Mouse (Mus musculus): ENCODE measurements around the gene Spata2l.
"Not testable (repeated sequence)": the region's sequence is repeated elsewhere in the genome, so short reads cannot be mapped to it uniquely, and the experiment has no call there.

Gene Spata2l

DNA sequence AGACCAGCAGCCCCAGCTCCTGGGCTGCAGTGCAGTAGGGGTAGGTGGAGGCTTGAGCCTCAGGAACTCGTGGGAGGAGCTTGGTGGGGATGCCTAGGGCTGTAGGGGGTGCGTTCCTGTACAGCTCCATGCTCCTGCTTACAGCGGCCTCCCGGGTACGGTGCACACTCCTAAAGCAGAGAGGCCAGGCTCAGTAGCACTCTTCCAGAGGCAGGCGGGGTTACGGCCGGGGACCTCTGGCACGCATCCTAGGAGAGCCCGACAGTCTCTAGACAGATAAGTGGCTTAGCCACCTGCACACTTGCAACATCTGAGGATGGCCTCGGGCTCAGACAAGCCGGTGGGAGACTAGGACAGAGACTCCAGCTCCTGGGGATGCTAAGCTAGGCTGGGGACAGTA, 9.5 kb upstream of the Spata2l start:
- no peak for DNase-seq (ENCODE audit: low spot score)

DNA sequence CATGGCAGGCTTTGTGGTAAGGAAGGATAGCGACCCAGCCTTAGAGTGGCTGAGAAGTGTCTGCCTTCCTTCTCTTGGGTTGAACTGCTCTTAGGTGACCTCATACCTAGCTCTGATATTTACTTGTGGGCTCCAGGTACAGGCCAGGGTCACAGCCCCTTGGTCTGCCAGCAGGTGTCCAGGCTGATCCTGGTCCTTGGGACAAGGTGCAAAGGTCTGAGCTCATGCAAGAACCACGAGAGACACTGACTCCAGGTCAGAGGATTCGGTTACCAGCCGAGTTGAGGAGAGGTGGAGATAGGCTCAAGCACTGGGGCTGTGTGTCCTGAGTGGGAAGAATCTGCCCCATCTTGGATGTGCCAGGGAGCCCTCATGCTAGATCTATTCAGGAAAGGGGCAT, 8.3 kb upstream of the Spata2l start:
- DNase-seq (ENCODE audit: low spot score): no peak

DNA sequence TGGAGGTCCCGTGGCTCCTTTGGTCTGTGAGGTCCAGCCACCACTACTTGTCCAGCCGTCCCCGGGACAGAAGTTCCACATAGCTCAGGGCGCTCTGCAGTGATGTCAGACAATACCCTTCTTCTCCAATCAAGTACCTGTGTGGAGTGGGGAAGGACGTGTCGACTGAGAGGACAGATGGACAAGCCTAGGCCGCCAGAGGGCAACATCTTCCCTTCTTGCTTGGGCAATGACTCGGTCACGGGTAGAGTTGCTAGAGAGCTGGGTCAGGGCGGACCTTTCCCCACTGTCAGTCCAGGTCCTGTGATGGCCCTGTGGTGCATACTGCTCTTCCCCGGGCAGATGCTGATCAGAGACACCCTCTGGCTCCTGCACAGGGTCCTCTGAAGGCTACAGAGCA, 7.0 kb upstream of the Spata2l start:
- DNase-seq (ENCODE audit: low spot score): no peak

DNA sequence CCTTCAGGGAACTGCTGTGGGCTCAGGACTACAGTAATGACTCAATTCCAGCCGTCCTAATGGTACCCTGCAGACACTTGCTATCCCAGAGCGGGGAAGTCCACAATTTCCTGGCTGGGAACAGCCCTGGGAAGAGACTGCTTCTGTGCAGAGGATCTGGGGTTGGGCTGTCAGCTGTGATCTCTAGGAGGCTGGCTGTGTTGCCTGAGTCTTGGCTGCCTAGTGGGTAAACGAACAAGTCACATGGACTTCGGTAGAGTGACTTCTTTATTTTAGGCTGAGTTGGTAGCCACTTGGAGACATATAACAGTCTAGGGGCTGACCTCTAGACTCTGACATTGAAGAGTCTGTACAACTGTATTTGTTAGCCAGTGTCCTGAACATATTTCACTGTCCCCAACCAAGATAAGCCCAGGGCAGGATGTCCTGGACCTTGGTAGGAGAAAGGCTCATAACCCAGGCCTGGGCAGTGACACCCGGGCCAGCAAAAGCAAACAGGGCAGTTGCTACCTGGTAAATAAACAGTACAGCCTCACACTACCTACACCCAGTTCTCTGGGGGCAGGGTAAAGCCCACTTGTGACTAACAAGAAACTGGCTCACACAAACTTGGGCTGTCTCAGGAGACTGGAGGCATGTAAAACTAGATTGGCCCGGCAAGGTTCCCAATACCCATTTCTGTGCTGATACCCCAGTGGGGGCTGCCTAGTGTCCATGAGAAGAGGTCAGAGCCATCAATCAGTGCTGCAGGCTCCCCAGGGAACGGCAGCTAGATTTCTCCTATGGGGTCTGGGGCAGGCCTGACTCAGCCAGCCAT, 6.3 kb upstream of the Spata2l start:
- no peak for DNase-seq (ENCODE audit: low spot score)

DNA sequence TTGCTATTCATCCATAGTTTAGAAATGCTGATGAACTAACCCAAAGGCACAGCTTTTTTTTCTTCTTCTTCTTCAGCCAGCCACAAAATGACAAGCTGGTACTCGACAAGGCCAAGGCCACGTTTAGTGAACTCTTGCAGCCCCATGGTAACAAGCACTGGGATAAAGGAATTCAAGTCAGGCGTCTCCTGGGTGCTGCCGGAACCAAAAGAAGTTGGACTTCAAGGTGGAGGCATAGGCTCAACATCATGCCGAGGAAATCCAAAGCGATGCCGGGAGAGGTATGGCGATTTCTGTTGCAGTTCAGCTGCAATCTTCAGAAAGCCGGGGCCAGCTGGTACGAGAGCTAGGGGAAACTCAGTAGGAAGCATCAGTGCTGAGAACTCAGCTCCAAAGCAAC, 3.4 kb upstream of the Spata2l start:
- no peak for DNase-seq (ENCODE audit: low spot score)

DNA sequence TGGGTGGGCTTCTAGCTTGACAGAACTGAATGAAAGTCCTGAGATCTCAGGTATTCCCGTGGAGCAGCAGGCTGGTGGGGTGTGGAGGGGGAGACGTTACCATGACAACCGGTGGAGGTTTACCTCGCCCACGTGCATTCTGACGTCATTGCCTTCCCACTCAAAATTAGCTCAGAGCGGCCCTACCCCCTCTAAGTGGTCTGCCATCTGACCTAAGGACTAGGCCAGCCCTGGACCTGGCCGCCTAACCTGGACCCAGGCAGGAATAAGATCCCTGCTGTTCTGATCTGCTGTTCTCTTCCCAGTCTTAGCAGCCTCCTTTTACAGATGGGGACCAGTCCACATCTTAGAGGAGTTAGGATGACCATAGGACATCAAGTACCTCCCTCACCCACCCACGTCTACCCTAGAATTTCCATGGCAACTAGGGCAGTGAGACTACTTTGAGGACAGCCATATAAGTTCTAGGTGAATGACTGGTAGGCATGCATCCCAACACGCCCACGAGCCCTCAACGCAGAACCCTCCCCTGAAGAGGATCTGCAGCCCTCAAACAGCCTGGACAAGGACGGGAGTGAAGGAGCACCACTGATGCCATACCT, 1.0 kb downstream of the Spata2l start:
- DNase-seq (ENCODE audit: low spot score): no peak

DNA sequence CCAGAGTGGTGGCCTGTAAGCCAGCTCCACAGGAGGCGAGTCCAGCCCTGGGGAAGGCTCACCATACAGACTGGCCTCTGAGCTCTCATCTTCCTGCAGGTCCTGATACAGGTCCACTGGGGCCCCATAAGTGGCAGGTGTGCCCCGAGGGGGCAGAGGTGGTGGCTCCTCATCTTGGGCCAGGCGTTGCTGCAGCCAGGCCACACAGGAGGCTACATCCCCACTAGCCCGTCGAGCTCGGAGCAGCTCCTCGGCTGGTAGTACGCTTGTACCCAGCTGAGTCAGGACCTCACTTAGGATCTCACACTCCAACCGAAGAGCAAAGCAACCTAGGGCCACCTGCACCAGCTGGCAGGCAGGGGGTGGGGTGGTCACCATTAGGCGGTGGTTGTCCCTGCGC, 2.3 kb downstream of the Spata2l start:
- no peak for DNase-seq (ENCODE audit: low spot score)

DNA sequence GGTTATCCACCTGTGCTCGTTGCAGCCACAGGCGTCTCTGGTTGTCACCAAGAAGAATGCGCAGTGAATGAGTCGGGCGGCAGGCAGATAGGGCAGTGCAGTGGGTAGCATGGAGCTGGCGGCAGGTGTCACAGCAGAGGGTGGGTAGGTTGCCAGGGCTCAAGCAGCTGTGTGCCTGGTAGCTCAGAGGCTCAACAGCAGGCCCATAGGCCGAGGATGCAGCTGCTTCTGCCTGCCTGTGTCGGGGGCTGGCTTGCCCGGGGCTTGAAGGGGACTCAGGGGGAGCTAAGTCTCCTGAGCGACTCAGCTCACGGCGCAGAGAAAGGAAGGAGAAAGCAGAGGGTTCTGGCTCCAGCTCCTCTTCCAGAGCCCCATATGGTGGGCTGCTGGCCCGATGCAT, 2.7 kb downstream of the Spata2l start:
- no peak for DNase-seq (ENCODE audit: low spot score)

DNA sequence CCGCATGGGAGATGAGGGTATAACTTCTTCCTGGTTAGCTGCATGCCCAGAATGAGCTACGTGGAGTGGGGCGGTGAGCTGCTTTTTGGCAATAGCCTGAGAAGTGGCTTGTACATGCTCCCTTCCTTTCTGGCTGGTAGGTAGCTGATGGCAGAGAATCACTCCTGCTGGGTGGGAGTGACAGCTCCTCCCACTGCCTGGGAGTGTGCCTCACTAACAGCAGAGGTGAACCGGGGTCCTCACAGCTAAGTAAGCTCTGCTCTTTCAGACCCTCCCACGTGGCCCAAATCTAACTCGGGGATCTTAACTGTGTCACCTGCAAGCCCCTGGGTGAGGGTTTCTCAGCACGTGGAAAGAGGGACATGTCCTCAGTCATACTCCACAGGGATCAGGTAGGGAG, 3.5 kb downstream of the Spata2l start:
- no peak for DNase-seq (ENCODE audit: low spot score)

DNA sequence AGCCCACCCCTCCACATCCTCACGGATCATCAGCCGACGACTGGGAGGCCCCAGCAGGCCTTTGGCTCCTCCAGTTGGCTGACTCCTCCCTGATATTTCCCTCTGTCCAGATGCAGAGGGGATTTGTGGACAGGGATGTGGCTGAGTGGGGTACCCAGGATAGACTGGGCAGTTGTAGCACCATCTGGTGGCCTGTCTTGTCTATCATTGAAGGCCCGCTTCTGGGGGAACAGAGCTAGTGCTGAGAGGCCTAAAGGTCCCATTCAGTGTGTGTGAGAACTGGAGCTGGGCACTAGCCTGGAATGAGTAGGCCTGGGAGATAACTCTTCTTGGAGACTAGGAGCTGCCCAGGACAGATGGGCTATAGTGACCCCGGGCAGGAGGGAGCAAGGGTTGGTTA, 4.3 kb downstream of the Spata2l start:
- no peak for DNase-seq (ENCODE audit: low spot score)

DNA sequence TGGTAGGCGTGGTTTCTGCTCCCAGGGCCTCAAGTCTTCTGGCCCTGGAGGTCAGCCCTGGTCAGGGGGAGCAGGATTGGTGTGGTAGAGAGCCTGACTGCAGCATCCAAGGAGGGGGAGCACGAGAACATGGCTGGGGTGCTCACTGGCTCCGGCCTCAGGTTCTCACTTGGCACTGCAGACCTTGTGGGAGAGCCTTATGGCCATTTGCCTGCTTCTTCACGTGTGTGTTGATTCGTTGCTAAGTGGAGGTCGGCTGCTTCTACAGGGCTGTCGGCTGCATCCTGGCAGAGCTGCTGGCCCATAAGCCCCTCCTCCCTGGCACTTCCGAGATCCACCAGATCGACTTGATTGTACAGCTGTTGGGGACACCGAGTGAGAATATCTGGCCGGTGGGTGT, 5.7 kb downstream of the Spata2l start:
- DNase-seq (ENCODE audit: low spot score): not testable (repeated sequence)

DNA sequence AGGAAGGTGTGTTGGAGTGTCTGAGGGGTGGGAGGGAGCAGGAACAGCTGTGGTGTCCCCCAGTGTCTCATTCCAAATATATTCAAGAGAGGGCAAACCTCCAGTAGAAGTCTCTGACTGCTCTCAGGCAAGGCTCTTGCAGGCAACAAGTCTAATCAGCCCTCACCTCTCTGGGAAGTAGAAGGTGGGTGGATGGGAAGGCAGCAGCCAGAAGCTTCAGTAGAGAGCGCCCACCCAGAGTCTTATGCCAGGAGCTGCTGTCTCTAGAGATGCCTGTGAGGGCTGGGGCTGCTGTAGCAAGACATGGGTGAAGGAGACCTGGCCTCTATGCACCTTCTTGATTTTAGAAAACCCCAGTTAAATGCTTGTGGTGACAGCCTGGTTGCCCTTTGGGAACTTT, 7.6 kb downstream of the Spata2l start:
- no peak for DNase-seq (ENCODE audit: low spot score)

DNA sequence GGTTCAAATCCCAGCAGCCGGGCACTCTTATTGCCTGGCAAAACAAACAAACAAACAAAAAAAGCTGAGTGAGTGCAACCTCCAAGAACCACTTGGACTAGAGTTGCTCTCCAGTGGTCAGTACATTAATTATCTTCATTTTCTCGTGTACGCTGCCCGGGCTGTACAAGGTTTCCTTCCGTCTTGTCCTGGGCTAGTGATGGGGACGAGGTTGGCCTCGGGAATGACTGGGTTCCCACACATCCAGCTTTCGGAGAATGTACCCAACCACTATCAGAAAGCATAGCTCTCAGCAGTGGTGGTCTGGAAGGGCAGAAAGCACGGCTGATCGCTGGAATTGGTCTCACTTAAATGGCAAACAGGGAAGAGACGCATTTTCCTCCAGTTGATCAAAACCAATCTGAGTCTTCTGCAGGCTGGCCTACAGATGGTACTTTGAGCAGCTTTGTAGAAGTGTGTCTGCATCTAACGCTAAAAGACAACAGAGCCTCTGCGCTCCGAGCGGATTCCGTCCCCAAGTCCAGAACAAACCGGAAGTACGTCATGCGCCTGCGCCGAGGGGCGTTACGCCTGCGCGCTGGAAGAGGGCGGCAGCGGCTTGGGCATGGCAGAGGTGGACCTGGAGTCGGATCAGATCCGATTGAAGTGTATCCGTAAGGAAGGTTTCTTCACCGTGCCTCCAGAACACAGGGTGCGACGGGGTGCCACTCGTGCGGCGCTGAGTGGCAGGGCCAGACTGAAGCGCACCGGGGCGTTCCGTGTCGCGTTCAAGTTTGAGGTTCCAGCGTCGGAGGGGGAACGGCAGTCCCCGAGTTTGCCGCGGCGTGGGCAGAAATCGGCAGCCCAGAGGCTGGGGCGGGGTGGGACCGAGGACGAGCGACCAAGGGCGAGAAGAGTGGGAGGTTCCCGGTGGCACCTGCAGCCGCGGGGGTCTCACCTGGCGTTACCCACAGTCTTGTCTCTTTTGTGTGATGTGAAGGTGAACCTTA, 11.5 kb downstream of the Spata2l start, which contains the start of gene Cdk10:
Gene Cdk10 (plus strand): TSS at position 565 of the 989 bp plus-strand sequence.
- DNase-seq (ENCODE audit: low spot score): peak; percentile 96

DNA sequence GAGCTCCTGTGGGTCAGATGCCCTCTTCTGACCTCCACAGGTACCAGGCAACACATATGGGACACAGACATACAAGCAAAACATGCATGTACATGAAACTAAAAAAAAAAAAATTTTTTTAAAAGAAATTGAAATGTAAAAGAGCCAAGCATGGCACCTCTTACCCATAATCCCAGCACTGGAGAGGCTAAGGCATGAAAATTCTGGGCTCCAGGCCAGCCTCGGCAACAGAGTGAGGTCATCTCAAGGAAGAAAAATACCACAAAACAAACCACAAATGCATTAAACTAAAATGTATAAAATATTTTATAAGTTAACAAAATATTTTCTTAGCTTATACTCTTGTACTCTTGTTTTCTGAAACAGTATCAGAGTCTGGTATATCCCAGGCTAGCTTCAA, 15.1 kb downstream of the Spata2l start:
- no peak for DNase-seq (ENCODE audit: low spot score)

DNA sequence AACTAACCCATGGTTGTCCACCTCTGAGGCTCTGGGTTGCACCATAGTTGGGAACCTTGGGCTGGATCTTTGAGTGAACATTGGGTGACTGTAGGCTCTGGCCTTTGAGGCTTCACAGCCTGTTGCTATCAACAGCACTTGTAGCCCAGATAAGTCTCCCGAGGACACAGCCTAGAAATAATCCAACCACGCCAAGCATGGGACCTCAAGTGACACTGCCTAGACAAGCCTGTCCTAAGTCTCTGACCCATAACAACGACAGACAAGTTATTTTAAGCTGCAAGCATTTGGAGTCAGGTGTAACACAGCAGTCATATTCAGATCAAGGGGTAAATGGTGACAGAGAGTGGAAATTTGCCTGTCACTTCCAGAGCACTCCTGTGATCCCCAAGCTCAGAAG, 20.6 kb downstream of the Spata2l start:
- no peak for DNase-seq (ENCODE audit: low spot score)

DNA sequence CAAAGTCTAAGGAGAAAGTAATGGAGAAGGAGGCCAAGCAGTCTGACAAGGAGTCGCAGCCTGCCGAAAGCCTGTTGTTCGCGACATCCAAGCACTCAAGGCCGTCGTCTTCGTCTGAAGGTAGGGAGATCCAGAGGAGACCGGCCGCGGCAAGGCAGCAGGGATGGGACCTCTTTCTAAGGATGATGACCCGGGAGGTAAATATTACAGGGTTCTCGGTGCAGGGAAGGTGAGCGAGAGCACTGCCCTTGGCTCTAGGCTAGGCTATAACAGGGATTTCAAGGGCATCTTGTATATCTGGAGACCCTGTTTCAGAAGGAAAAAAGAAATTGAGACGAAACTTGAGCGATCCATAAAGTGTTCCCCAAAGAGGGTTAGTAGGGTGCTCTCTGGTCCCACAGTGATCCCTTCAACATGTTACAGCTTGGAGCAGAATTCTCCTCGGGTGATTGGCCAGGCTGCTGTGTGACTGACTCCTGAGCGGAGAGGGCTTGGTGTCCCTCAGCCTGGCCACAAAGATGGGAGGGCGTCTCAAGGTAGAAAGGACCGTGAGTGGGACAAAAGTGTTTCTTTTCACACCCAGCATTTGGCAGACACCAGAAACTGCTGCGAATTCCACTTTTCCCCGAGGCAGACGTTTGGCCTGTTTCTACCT, 22.8 kb downstream of the Spata2l start:
- no peak for DNase-seq (ENCODE audit: low spot score)

DNA sequence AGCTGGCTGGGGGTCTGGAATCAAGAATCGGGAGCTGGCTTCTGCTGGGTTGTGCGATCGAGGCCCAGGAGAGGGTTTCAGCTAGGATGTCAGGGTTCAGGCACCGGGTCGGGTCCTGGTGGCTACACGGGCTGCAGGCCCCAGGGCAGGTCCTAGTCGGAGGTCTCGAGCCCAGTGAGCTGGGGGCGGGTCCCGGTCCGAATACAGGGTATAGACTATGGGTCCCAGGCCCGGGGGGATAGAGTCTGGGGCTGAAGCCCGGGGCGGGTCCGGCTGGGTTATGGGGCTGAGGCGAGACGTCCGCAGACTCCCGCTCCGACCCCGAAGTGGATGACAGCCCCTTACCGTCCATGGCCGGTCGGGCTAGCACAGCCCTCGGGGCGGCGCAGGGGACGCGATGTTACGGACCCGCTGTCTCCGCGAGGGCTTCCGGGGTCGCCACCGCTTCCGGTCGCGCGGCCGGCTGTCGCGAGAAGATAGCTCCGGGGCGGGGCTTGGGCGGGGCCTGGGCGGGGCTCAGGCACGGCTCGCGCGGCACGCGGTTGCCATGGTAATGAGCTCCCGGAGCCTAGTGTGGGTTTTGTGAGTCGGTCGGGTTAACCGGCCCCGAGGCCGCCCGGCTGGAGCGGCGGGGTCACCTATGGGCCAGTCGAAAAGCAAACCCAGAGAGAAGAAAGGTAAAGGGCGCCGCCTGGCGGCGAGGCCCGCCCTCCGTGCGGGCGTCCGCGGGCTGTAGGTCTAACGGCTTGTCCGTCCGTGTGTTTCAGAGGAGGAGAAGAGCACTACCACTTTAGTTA, 23.5 kb downstream of the Spata2l start, which contains the start of the genes Chmp1a and Spata33:
Gene Chmp1a (minus strand): TSS at position 443 of the 797 bp plus-strand sequence.
Gene Spata33 (plus strand): TSS at position 512 of the 797 bp plus-strand sequence.
- DNase-seq (ENCODE audit: low spot score): peak; percentile 84

DNA sequence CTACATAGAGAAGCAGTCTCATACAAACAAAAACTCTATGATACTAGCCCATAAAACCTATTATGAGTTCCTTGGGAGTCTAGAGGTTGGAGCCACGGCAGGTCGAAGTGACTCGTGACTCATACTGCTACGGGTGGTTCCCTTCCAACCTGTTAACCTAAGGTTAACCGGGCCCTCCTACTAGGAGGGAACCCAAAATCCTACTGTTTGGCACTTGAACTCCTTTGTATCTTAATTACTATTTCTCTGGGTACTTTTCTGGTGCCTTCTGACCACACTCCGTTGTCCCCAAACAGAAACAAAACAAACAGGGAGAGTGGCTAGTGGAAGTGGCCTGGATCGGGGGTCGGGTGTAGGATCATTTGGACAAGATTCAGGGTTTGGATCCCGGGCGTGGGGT, 24.2 kb downstream of the Spata2l start:
- DNase-seq (ENCODE audit: low spot score): no peak

DNA sequence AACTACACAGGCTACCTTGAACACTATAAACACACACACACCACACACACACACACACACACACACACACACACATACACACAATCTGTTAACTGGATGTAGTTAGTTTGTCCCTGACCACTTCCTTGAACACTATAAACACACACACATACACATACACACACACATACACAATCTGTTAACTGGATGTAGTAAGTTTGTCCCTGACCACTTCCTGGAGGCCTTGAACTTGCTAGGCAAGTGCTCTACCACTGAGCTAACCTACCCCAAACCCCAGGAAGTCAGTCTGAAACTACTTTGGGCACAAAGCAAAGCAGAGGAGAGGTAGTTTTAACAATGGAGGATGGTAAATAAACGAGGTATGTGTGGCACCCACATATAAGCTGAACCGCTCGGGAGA, 32.5 kb downstream of the Spata2l start:
- DNase-seq (ENCODE audit: low spot score): no peak

DNA sequence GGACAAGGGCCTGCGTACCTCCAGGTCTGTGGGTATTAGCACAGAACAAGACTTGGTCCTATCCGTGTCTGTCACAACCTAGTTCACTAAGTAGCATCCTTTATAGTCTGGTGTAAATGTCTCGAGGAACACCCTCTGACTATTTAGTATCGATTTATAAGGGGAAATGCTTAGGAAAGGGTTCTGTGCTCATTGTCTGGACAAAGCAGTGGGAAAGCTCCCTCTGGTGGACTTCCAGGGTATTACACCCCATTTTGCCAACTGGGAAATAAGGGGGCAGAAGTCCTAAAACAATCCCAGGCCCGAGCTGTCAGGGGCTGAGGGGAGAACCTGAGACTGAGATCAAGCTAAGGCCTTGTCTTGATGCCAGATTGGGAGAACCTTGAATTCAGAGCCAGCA, 33.7 kb downstream of the Spata2l start:
- peak; percentile 66 for DNase-seq (ENCODE audit: low spot score)

DNA sequence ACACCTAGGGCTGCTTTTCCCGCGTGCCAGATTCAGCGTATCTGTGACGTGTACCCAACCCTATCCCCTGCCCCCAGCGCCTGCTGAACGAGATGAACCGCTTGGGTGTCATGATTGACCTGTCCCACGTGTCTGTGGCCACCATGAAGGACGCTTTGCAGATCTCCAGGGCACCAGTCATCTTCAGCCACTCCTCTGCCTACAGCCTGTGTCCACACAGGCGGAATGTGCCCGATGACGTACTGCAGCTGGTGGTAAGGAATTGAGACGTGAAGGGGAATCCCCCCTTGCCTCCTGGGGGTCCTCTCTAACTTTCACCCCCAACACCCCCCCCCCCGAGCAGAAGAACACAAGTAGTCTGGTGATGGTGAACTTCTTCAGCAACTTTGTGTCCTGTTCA, 36.2 kb downstream of the Spata2l start:
- no peak for DNase-seq (ENCODE audit: low spot score)

All from urinary bladder, postnatal 25 days (tissue).